Mouse (Mus musculus): ENCODE measurements around the gene Dis3l2.

Dis3l2 gene

DNA sequence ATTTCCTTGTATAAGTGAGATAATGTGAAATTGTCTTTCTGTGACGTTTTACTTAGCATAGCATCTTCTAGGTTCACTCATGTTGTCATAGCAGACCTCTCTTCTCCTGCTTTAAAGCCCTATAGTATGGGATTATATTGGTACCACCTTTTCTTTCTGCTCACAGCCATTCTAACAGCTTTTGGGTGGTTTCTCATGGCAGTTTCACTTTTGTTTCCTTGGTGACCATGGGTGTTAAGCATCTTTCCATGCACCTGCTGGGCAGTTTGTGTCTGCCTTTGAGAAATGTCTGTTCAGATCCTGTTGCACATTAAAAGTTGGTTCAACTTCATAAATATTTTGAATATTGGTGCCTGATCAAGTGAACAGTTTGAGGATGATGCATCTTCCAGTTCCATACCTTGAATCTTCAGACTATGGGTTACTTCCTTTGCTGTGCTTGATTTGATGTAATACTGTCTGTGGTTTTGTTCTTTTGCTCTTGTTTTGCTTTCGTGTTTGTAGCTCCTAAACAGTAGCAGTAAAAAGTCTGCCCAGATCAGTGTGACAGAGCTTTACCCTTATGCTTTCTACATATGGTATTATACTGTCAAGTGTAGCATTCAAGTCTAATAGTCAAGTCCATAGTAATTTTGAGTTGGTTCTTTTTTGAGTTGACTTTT lies 29.7 kb downstream of the Dis3l2 start:
- DNase-seq (ENCODE audit: extremely low spot score), result no peak

DNA sequence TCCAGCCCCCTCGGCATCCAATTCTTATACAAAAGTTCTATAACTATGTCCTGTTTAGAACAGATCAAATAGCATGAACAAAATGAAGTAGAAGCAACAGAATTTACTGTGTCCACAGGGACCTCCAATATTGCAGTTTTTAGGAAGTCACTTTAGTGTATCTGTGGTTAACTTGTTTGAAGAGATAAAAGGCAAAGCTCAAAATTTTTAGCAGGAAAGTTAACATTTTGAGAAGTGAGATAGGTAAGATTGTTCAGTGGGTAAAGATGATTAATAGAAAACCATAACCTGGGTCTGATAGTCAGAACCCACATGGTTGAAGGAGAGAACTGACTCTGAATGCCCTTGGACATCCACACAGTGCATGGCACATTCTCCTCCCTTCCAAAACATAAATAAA lies 32.8 kb downstream of the Dis3l2 start:
- no peak for DNase-seq (ENCODE audit: extremely low spot score)

GRCm38 (mm10) chr1:86742896-86743295 lies 39.3 kb downstream of the Dis3l2 start:
- no peak for DNase-seq (ENCODE audit: extremely low spot score)

DNA sequence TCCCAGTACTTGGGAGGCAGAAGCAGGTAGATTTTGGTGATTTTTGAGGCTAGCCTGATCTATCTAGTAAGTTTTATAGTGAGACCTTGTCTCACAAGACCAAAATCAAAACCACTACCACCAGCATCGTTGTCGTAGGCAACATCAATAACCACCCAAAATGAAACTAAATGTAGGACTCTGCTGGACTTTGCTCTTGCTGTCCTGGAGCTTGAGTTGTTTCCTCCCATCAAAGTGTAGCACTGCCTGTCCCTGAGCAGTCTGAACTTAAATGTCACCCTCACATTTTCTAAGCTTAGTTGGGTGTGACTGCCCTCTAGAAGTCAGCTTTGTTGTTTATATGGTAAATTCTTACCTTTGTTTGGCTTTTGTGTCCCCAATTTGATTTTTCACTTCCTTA lies 43.4 kb downstream of the Dis3l2 start:
- no peak for DNase-seq (ENCODE audit: extremely low spot score)

- no peak for DNase-seq (ENCODE audit: extremely low spot score)
Measured at GRCm38 (mm10) chr1:86750094-86750493, 46.5 kb downstream of the Dis3l2 start.

GRCm38 (mm10) chr1:86753416-86753815 lies 49.8 kb downstream of the Dis3l2 start:
- DNase-seq (ENCODE audit: extremely low spot score), result no peak

GRCm38 (mm10) chr1:86754335-86754734 lies 50.7 kb downstream of the Dis3l2 start:
- DNase-seq (ENCODE audit: extremely low spot score), result no peak

DNA sequence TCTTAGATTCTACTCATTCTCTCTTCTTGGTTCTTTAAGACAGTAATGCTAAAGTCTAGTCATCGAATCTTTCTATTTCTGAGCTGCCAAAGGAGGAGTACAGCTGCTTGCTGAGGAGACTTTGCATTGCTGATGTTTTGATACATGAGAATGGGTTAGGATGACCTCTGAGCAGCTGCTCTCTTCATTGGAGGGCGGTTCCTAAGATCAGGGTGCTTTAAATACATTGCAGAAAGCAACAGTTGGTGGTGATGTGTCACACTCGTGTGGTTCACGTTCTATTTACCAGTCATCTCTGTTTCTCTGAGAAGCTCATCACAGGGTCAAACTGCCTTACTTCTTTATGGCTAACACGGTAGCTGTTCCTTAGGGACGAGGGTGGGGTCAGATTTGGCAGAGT lies 54.5 kb downstream of the Dis3l2 start:
- no peak for DNase-seq (ENCODE audit: extremely low spot score)

- no peak for DNase-seq (ENCODE audit: extremely low spot score)
Measured at GRCm38 (mm10) chr1:86762161-86762560, 58.6 kb downstream of the Dis3l2 start.

DNA sequence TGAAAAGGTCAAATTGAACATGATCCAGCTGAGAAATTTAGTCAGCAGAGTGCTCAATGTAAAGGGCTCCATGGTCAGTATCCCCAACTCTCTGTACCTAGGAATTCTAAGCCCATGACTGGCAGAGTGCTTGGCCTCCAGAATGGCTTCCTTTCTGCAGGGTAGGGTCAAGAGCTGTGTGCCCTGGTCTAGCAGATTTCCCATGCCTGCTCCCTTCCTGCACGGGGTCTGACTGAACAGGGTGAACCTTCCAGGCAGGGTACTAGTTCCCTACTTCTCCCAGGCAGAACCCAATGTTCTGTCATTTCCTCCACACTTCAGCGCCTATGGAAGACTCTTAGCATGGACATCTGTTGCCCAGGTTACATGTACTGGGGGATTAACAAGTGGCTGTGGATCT lies 97.6 kb downstream of the Dis3l2 start:
- no peak for DNase-seq (ENCODE audit: extremely low spot score)

DNA sequence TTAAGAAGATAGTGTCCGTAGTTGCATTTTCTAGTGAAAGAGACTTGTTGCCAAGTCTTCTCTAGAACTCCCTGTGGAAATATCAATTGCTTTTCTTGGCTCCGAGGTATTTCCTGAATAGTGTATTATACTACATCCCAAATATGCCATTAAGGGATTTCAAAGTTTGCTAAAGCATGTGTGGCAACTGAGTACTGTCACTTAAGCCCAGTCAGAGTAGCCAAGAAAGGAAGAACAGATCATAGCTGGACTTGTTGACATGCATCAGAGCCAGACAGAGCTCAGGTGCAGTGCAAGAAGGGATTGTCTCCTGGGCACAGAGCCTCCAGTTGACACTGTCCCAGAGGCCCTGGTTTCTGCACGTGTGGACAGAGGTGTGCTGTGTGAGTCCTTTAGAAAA lies 108.1 kb downstream of the Dis3l2 start:
- DNase-seq (ENCODE audit: extremely low spot score), result no peak

- DNase-seq (ENCODE audit: extremely low spot score), result no peak
Measured at GRCm38 (mm10) chr1:86822266-86822665, 118.7 kb downstream of the Dis3l2 start.

DNA sequence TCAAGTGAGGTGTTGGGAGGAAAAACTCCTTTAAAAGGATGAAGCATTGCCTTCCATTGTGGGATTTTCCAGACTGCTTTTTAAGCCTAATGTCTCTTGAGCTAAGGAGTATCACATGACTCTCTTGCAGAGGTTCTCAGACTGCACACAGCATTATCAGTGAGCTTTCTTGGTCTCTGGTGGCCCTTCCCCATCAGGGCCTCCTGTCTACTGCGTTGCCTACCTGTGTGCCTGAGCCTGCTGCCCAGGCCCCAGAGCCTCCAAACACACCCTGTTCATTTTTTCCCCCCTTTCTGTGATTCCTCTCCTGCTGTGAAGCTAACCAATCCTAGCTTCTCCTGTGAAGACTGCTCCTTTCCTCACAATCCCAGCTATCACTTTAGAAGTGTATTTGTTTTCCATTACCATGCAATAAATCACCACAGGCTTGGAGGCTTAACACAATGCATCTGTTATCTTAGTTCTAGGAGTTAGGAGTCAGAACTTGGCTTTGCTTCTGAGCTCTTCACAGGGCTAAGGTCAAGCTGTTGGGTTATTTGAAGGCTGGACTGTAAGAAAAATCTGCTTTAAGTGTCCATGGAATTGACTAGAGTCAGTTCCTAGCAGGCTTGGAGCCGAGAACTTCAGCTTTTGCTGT lies 130.9 kb downstream of the Dis3l2 start:
- no peak for DNase-seq (ENCODE audit: extremely low spot score)

DNA sequence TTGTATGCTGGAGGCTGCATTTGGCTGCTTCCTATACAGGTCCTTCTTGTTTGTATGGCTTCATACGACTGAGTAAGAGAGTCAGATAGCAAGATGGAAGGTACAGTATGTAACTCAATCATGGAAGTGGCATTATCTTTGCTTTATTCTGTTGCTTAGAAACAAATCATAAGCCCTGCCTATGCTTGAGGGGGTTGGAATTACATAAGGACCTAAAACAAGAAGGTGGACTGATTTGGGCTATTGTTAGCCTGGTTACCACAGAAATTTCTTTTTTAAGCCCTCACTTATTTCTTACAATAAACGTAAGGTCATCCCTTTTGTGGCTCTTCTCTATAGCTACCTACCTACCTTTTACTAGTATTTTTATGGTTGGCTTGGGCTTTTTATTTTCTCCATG lies 131.4 kb downstream of the Dis3l2 start:
- DNase-seq (ENCODE audit: extremely low spot score), result no peak

- no peak for DNase-seq (ENCODE audit: extremely low spot score)
Measured at GRCm38 (mm10) chr1:86850754-86851153, 147.1 kb downstream of the Dis3l2 start.

- no peak for DNase-seq (ENCODE audit: extremely low spot score)
Measured at GRCm38 (mm10) chr1:86858876-86859275, 155.3 kb downstream of the Dis3l2 start.

DNA sequence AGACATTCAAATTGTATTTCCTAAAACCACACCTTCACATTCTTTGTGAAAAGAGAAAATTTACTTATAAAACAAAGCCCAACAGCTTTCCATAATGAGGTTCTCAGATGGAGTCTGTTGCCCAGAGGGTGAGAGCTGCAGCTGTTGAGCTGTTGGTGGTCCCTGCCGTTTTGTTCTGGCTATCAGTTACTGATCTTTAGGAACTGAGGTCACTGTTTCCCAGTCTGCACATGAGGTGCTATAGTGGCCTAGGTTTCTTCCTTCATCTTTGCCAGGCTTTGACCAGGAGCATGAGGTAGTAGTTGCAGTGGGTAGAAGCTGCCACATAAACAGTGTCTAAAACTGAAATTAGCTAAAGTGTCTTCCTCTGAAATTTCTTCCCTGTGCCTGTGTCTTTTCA lies 155.8 kb downstream of the Dis3l2 start:
- no peak for DNase-seq (ENCODE audit: extremely low spot score)

GRCm38 (mm10) chr1:86873745-86874144 lies 170.1 kb downstream of the Dis3l2 start:
- no peak for DNase-seq (ENCODE audit: extremely low spot score)

GRCm38 (mm10) chr1:86878743-86879142 lies 175.1 kb downstream of the Dis3l2 start:
- DNase-seq (ENCODE audit: extremely low spot score), result no peak

- DNase-seq (ENCODE audit: extremely low spot score), result no peak
Measured at GRCm38 (mm10) chr1:86879547-86879946, 175.9 kb downstream of the Dis3l2 start.

DNA sequence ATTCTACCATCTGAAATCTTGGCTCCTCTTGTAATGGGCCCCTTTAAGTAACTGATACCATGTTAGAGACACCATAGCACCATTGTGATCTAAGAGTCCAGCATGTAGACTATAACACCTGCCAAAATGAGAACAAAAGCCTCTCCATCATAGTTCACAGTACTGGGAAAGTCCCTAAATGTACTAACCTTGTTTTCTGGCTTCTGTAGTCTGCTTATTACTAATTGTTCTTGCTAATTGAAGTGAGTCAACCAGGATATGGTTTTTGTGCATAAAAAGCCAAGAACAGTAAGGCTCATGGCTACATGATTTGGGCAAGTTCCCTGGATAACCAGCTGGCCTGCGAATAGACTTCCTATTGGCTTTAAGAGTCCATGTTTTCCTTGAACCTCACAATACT lies 183.5 kb downstream of the Dis3l2 start:
- DNase-seq (ENCODE audit: extremely low spot score), result no peak

- DNase-seq (ENCODE audit: extremely low spot score), result no peak
Measured at GRCm38 (mm10) chr1:86912481-86912880, 208.9 kb downstream of the Dis3l2 start.

- DNase-seq (ENCODE audit: extremely low spot score), result no peak
Measured at GRCm38 (mm10) chr1:86913896-86914295, 210.3 kb downstream of the Dis3l2 start.

- no peak for DNase-seq (ENCODE audit: extremely low spot score)
Measured at GRCm38 (mm10) chr1:86914697-86915096, 211.1 kb downstream of the Dis3l2 start.
